Mouse (Mus musculus): Measurements from ENCODE around the gene C87436. TPM values are rescaled to one million over a fixed set of nuclear protein-coding genes. Genes with fewer than 3 reads are reported as not detected.

The C87436 gene
- polyA plus RNA-seq, 1 experiment = 9.7 TPM

DNA sequence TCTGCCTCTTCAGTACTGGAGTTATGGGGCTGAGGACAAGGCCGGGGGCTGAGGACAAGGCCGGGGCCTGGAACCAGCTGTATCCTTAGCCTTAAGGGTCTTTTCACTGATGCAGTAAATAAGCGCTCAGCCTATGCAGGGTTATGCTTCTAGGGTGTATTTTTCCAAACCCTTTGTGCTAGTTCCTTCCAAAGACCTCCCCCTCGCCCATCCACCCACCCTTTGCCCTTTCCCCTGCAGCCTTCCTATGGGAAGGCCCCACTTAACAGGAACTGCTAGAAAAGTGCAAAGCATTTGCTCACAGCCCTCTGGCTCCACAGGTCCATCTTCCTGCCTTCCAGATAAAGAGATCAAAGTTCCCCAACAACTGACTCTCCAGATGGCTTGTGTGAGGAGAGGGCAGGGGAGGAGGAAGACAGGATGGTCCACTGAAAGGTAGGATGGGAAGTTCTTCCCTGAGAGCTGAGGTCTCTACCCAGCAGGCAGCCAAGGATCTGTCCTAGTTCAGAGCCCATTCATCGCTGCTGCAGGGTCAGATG lies 61.5 kb downstream of the C87436 start:
- Histone ChIP-seq H3K4me1 (ENCODE audit: control insufficient read depth, insufficient read depth, low read length) (no peaks in the 10 kb centered on the region), H3K27ac (ENCODE audit: insufficient read depth, low read length) (no peak overlapping the region), H3K4me3 (ENCODE audit: insufficient read depth, low read length) (no peak overlapping the region)
- TF ChIP-seq POLR2A (IDR thresholded peaks at IDR 0.05; ENCODE audit: low read depth, low read length) = no peak
- TF ChIP-seq CTCF (IDR thresholded peaks at IDR 0.05; ENCODE audit: borderline replicate concordance, insufficient read depth, low read length) = no peak

- Histone ChIP-seq H3K4me1 (ENCODE audit: control insufficient read depth, insufficient read depth, low read length) (no peaks in the 10 kb centered on the region), H3K4me3 (ENCODE audit: insufficient read depth, low read length) (no peak overlapping the region), H3K27ac (ENCODE audit: insufficient read depth, low read length) (no peak overlapping the region)
- TF ChIP-seq POLR2A (IDR thresholded peaks at IDR 0.05; ENCODE audit: low read depth, low read length) (no peak), CTCF (IDR thresholded peaks at IDR 0.05; ENCODE audit: borderline replicate concordance, insufficient read depth, low read length) (no peak)
Measured at GRCm38 (mm10) chr6:86503513-86503912, 65.3 kb downstream of the C87436 start.

DNA sequence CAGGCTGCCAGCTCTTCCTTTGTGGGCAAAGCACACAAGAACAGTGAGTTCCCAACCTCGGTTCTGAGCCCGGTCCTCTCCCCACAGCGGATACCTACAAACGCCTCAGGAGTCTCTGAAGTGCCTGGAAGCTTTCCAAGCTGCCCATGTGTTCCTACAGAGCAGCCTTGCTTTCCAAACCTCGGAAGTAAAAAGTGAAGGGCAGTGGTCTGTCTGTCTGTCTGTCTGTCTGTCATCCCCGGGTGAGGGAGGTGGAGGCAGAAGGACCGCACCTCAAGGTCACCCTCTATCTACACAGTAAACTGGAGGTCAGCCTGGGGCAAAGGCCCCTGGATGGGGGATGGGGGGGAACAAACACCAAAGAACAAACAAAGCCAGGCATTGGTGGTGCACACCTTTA lies 67.5 kb downstream of the C87436 start:
- Histone ChIP-seq H3K4me1 (ENCODE audit: control insufficient read depth, insufficient read depth, low read length) (no peaks in the 10 kb centered on the region), H3K27ac (ENCODE audit: insufficient read depth, low read length) (no peak overlapping the region), H3K4me3 (ENCODE audit: insufficient read depth, low read length) (no peak overlapping the region)
- TF ChIP-seq CTCF (IDR thresholded peaks at IDR 0.05; ENCODE audit: borderline replicate concordance, insufficient read depth, low read length) (no peak), POLR2A (IDR thresholded peaks at IDR 0.05; ENCODE audit: low read depth, low read length) (no peak)

DNA sequence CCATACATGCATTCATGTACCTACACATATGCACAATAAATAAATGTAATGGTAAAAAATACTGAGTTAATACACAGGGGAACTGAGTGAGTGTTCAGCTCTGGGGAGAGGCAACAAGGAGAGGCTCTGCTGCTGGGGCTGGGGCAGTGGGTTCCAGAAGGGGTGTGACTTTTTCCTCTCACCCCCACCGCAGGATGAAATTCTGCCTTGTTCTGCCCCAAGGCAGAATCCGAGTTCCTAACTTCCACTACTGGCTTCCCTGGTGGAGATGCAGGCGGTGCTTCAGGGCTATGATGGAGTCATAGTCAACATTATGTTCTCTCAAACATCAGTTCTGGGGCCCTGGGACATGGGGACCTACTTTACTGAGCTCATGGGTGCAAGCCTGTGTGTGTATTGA lies 68.1 kb downstream of the C87436 start:
- H3K4me1 ChIP-seq (ENCODE audit: control insufficient read depth, insufficient read depth, low read length) = no peaks in the 10 kb centered on the region
- H3K27ac ChIP-seq (ENCODE audit: insufficient read depth, low read length) = no peak overlapping the region
- TF ChIP-seq POLR2A (IDR thresholded peaks at IDR 0.05; ENCODE audit: low read depth, low read length) (no peak), CTCF (IDR thresholded peaks at IDR 0.05; ENCODE audit: borderline replicate concordance, insufficient read depth, low read length) (no peak)
- no peak overlapping the region for H3K4me3 ChIP-seq (ENCODE audit: insufficient read depth, low read length)

- TF ChIP-seq CTCF (IDR thresholded peaks at IDR 0.05; ENCODE audit: borderline replicate concordance, insufficient read depth, low read length) (no peak), POLR2A (IDR thresholded peaks at IDR 0.05; ENCODE audit: low read depth, low read length) (no peak)
- Histone ChIP-seq H3K27ac (ENCODE audit: insufficient read depth, low read length) (no peak overlapping the region), H3K4me3 (ENCODE audit: insufficient read depth, low read length) (no peak overlapping the region), H3K4me1 (ENCODE audit: control insufficient read depth, insufficient read depth, low read length) (no peaks in the 10 kb centered on the region)
Measured at GRCm38 (mm10) chr6:86507116-86507515, 68.9 kb downstream of the C87436 start.

DNA sequence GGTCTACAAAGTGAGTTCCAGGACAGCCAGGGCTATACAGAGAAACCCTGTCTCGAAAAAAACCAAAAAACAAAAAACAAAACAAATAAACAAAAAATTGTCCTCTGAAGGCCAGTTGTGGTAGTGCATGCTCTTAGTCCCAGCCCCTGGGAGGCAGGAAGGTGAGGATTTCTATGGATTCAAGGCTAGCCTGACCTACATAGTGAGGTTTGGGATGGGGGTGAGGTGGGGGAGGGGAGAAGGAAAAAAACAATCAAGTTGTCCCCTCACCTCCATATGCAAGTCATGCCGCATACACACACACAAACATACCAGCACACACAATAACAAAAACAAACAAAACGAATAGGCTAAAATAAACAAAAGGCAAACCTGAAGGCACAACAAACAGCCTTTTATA lies 70.6 kb downstream of the C87436 start:
- H3K4me3 ChIP-seq (ENCODE audit: insufficient read depth, low read length) = no peak overlapping the region
- no peak overlapping the region for H3K27ac ChIP-seq (ENCODE audit: insufficient read depth, low read length)
- H3K4me1 ChIP-seq (ENCODE audit: control insufficient read depth, insufficient read depth, low read length) = no peaks in the 10 kb centered on the region
- TF ChIP-seq CTCF (IDR thresholded peaks at IDR 0.05; ENCODE audit: borderline replicate concordance, insufficient read depth, low read length) (no peak), POLR2A (IDR thresholded peaks at IDR 0.05; ENCODE audit: low read depth, low read length) (no peak)

GRCm38 (mm10) chr6:86509194-86509865 lies 71.2 kb downstream of the C87436 start:
- no peak overlapping the region for H3K4me3 ChIP-seq (ENCODE audit: insufficient read depth, low read length)
- no peak overlapping the region for H3K27ac ChIP-seq (ENCODE audit: insufficient read depth, low read length)
- H3K4me1 ChIP-seq (ENCODE audit: control insufficient read depth, insufficient read depth, low read length) = no peaks in the 10 kb centered on the region
- TF ChIP-seq POLR2A (IDR thresholded peaks at IDR 0.05; ENCODE audit: low read depth, low read length) (no peak), CTCF (IDR thresholded peaks at IDR 0.05; ENCODE audit: borderline replicate concordance, insufficient read depth, low read length) (no peak)

DNA sequence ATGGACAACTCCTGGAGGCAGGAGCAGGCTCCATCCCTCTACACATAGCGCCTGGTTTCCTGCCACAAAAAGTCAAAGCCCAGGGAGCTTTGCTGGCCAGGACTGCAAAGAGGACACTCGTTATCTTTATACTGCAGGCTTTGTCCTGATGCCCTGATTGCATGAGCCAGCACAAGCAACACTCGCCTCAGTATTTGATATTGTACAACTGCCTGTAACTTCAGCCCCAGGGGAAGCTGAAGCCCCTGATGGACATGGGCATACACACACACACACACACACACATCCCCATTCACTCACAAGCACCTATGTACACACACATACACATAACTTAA lies 71.7 kb downstream of the C87436 start:
- Histone ChIP-seq H3K4me1 (ENCODE audit: control insufficient read depth, insufficient read depth, low read length) (no peaks in the 10 kb centered on the region), H3K27ac (ENCODE audit: insufficient read depth, low read length) (no peak overlapping the region), H3K4me3 (ENCODE audit: insufficient read depth, low read length) (no peak overlapping the region)
- TF ChIP-seq CTCF (IDR thresholded peaks at IDR 0.05; ENCODE audit: borderline replicate concordance, insufficient read depth, low read length) (no peak), POLR2A (IDR thresholded peaks at IDR 0.05; ENCODE audit: low read depth, low read length) (no peak)

- TF ChIP-seq CTCF (IDR thresholded peaks at IDR 0.05; ENCODE audit: borderline replicate concordance, insufficient read depth, low read length) = no peak
- TF ChIP-seq POLR2A (IDR thresholded peaks at IDR 0.05; ENCODE audit: low read depth, low read length) = no peak
- Histone ChIP-seq H3K4me3 (ENCODE audit: insufficient read depth, low read length) (no peak overlapping the region), H3K4me1 (ENCODE audit: control insufficient read depth, insufficient read depth, low read length) (no peaks in the 10 kb centered on the region), H3K27ac (ENCODE audit: insufficient read depth, low read length) (no peak overlapping the region)
Measured at GRCm38 (mm10) chr6:86510979-86511378, 72.8 kb downstream of the C87436 start.

GRCm38 (mm10) chr6:86513296-86513695 lies 75.1 kb downstream of the C87436 start:
- no peaks in the 10 kb centered on the region for H3K4me1 ChIP-seq (ENCODE audit: control insufficient read depth, insufficient read depth, low read length)
- no peak overlapping the region for H3K27ac ChIP-seq (ENCODE audit: insufficient read depth, low read length)
- no peak for TF ChIP-seq POLR2A (IDR thresholded peaks at IDR 0.05; ENCODE audit: low read depth, low read length)
- H3K4me3 ChIP-seq (ENCODE audit: insufficient read depth, low read length) = no peak overlapping the region

All from embryonic fibroblast, embryonic 13.5 days (primary cell).